Mouse (Mus musculus): ENCODE measurements around the gene Bmp8b. TPM values are rescaled to one million over a fixed set of nuclear protein-coding genes. Genes with fewer than 3 reads are reported as not detected.

The Bmp8b gene
- total RNA-seq, 2 experiments from 2014 or later = not detected

Other genes with a start within 250 kb of the Bmp8b start
- 100 to 1,000 TPM; 139 to 163 TPM for gene Cap1, start 219.1 kb upstream of the Bmp8b start, total RNA-seq (2021)
- gene Mfsd2a, start 144.0 kb upstream of the Bmp8b start, total RNA-seq (2021) = 1 to 10 TPM; 5.4 to 6.6 TPM
- 1 to 10 TPM; 3.8 to 4.9 TPM for gene Mycl, start 109.5 kb upstream of the Bmp8b start, total RNA-seq (2021)
- gene Trit1, start 88.6 kb upstream of the Bmp8b start, total RNA-seq (2021) = 10 to 100 TPM; 25.2 to 25.7 TPM
- gene Oxct2b, start 11.1 kb downstream of the Bmp8b start, total RNA-seq (2021) = not detected
- gene Ppie, start 34.8 kb downstream of the Bmp8b start, total RNA-seq (2021) = 10 to 100 TPM; 48.8 to 58.1 TPM
- 1 to 10 TPM; 4.0 to 4.2 TPM for gene Hpcal4, start 78.1 kb downstream of the Bmp8b start, total RNA-seq (2021)
- 10 to 100 TPM; 44.9 to 55.3 TPM for gene Nt5c1a, start 96.3 kb downstream of the Bmp8b start, total RNA-seq (2021)
- gene Heyl, start 128.4 kb downstream of the Bmp8b start, total RNA-seq (2021) = 1 to 10 TPM; 6.2 to 8.6 TPM
- 100 to 1,000 TPM in 1 of 2 experiments, 10 to 100 TPM in 1; 98.0 to 113 TPM for gene Pabpc4, start 157.2 kb downstream of the Bmp8b start, total RNA-seq (2021)
- gene Oxct2a, start 218.5 kb downstream of the Bmp8b start, total RNA-seq (2021) = not detected
- gene Bmp8a, start 238.1 kb downstream of the Bmp8b start, total RNA-seq (2021) = under 1 TPM; 0.13 to 0.20 TPM